Mouse (Mus musculus) cerebellum, postnatal 36 days (tissue): ENCODE measurements around the gene Wbp1.
A peak's percentile ranks its signal among the peaks of the same experiment; 100 is the strongest.

ENCODE experiments used
- DNase-seq, 2 experiments: peaks; one replicate each; pipeline ENCODE4 v3.0.0; 2021 to 2022; ENCODE audit warnings: mixed read lengths in 2 of 2

Gene Wbp1

GRCm38 (mm10) chr6:83115682-83116372, 5.5 kb downstream of the Wbp1 start:
- peak in 1 of 2 experiments; percentile 32 for DNase-seq

- peak; percentile 88 to 94 for DNase-seq
These were observed 6.2 kb downstream of the Wbp1 start, which contains the start of gene Mogs for GRCm38 (mm10) chr6:83115011-83115671. Mogs (plus strand) TSS chr6:83115496.

GRCm38 (mm10) chr6:83111510-83112136, 9.7 kb downstream of the Wbp1 start:
- no peak for DNase-seq

- DNase-seq, result peak; percentile 84 to 86
These were observed 12.3 kb downstream of the Wbp1 start, which contains the start of gene Mrpl53 for GRCm38 (mm10) chr6:83108762-83109668. Mrpl53 (plus strand) TSS chr6:83109040.

GRCm38 (mm10) chr6:83107566-83108400, 13.6 kb downstream of the Wbp1 start:
- peak; percentile 66 to 75 for DNase-seq

GRCm38 (mm10) chr6:83104158-83104557, 17.2 kb downstream of the Wbp1 start:
- DNase-seq, result no peak

GRCm38 (mm10) chr6:83103130-83103650, 18.2 kb downstream of the Wbp1 start:
- DNase-seq, result no peak

- peak; percentile 41 to 59 for DNase-seq
These were observed 19.4 kb downstream of the Wbp1 start for GRCm38 (mm10) chr6:83101688-83102556.

- DNase-seq, result peak; percentile 90 to 94
These were observed 20.1 kb downstream of the Wbp1 start, which contains the start of the genes Ccdc142 and Gm42688 for GRCm38 (mm10) chr6:83101316-83101687. Ccdc142 (plus strand) TSS chr6:83101601. Gm42688 (plus strand) TSS chr6:83101617.

GRCm38 (mm10) chr6:83098411-83098810, 22.9 kb downstream of the Wbp1 start:
- no peak for DNase-seq

- no peak for DNase-seq
These were observed 25.4 kb downstream of the Wbp1 start for GRCm38 (mm10) chr6:83095968-83096367.

- no peak for DNase-seq
These were observed 28.8 kb downstream of the Wbp1 start for GRCm38 (mm10) chr6:83092416-83093127.

GRCm38 (mm10) chr6:83087926-83088260, 33.5 kb downstream of the Wbp1 start:
- no peak for DNase-seq

GRCm38 (mm10) chr6:83087205-83087925, 34.0 kb downstream of the Wbp1 start:
- no peak for DNase-seq

- no peak for DNase-seq
These were observed 35.0 kb downstream of the Wbp1 start, which contains the start of gene Lbx2 for GRCm38 (mm10) chr6:83086121-83087035. Lbx2 (plus strand) TSS chr6:83086367.

- no peak for DNase-seq
These were observed 36.9 kb downstream of the Wbp1 start for GRCm38 (mm10) chr6:83084477-83084876.

GRCm38 (mm10) chr6:83083497-83083896, 37.9 kb downstream of the Wbp1 start:
- no peak for DNase-seq

GRCm38 (mm10) chr6:83080210-83080609, 41.1 kb downstream of the Wbp1 start:
- DNase-seq, result no peak
